Mouse (Mus musculus) ES-E14 (cell line): ENCODE data around the gene Usp26.

Experiments used
- CHD2 ChIP-seq: IDR thresholded peaks from 2 replicates; pipeline ENCODE4 v1.6.1; 2014; ENCODE audit warnings: mild to moderate bottlenecking, low read depth, low read length, inconsistent platforms
- HCFC1 ChIP-seq: IDR thresholded peaks from 2 replicates; pipeline ENCODE4 v1.6.1; 2012; ENCODE audit warnings: low read length, inconsistent platforms, borderline replicate concordance; ENCODE audit not compliant: insufficient read depth
- MAFK ChIP-seq: IDR thresholded peaks from 2 replicates; pipeline ENCODE4 v1.6.1; 2014; ENCODE audit warnings: mild to moderate bottlenecking, low read depth, low read length, inconsistent platforms; ENCODE audit not compliant: insufficient read depth
- ZC3H11A ChIP-seq: IDR thresholded peaks from 2 replicates; pipeline ENCODE4 v1.6.1; 2012; ENCODE audit warnings: low read depth, mild to moderate bottlenecking, inconsistent platforms, low read length, borderline replicate concordance
- ZNF384 ChIP-seq: IDR thresholded peaks from 2 replicates; pipeline ENCODE4 v1.6.1; 2012; ENCODE audit warnings: low read depth, low read length, inconsistent platforms

GRCm38 (mm10) chrX:51712996-51713395 is 88.0 kb downstream of the Usp26 start:
- TF ChIP-seq CHD2 (no peak), ZNF384 (no peak), MAFK (no peak), HCFC1 (no peak), ZC3H11A (no peak)
